Mouse (Mus musculus): Measurements from ENCODE around the gene Zfp652. TPM values are rescaled to one million over a fixed set of nuclear protein-coding genes. Genes with fewer than 3 reads are reported as not detected.
A peak's percentile ranks its signal among the peaks of the same experiment; 100 is the strongest.

Zfp652 gene
- polyA plus RNA-seq, 1 experiment from 2014 or later = 7.3 TPM

DNA sequence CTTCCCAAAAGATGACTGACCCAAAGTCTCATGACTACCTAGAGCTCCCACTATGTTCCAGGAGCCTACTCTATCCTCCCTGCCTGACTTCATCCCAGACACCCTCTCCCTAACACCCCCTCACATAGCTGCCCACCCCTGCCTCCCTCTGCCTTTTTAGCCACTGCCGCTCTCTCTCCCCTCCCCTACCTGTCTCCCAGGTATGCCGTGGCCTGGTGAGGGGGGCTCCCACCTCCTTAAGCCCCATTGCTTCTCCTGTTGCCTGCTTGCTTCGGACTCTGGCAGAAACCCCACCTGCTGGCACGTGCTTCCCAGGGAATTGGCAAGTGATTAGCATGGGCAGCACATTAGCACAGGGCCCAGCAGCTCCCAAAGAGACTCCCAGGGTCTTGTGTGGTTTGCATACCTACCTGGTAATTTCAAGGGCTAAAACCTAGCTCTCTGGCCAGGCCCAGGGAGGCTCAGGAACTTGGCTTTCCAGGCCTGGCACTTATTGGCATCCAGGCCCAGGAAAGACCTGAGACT, 117.1 kb downstream of the Zfp652 start:
- Histone ChIP-seq H3K4me3 (ENCODE audit: low read depth, low read length) (peak overlapping the region; percentile 41; the same call in 1 of the 2 replicates), H3K9me3 (replicated peaks; ENCODE audit: control insufficient read depth, low read length) (no peaks in the 10 kb centered on the region), H3K9ac (ENCODE audit: low read depth, low read length) (no peak overlapping the region), H3K27me3 (ENCODE audit: control insufficient read depth, insufficient read depth, low read length) (peaks cover 68% of the 10 kb centered on the region), H3K27ac (ENCODE audit: low read depth, low read length) (no peak overlapping the region), H3K4me1 (ENCODE audit: control insufficient read depth, insufficient read depth, low read length) (peaks cover 43% of the 10 kb centered on the region), H3K36me3 (ENCODE audit: control insufficient read depth, insufficient read depth, low read length) (no peaks in the 10 kb centered on the region; the same call in 1 of the 2 replicates), H3K4me2 (no peak overlapping the region)
- no peak for ATAC-seq (replicated peaks; ENCODE audit: insufficient number of reproducible peaks, low FRiP score, low TSS enrichment)
- WGBS (ENCODE audit: insufficient replicate concordance) = 33% methylated on average over 4 of the region's 4 CpGs

DNA sequence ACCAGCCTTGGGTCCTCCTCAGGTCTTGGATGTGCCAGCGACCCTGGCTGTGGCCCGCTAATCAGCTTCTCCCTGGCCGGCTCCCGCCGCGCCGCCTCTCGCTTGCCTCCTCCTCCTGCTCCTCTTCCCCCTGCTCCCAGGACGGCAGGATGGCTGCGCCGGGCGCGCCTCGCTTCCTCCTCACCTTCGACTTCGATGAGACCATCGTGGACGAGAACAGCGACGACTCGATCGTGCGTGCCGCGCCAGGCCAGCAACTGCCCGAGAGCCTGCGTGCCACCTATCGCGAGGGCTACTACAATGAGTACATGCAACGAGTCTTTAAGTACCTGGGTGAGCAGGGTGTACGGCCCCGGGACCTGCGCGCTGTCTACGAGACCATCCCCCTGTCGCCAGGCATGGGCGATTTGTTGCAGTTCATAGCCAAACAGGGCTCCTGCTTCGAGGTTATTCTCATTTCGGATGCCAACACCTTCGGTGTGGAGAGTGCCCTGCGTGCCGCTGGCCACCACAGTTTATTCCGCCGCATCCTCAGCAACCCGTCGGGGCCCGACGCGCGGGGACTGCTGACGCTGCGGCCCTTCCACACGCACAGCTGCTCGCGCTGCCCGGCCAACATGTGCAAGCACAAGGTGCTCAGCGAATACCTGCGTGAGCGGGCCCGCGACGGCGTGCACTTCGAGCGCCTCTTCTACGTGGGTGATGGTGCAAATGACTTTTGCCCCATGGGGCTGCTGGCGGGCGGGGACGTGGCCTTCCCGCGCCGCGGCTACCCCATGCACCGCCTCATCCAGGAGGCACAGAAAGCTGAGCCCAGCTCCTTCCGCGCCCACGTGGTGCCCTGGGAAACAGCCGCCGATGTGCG, 118.2 kb downstream of the Zfp652 start:
- Histone ChIP-seq H3K27ac (ENCODE audit: low read depth, low read length) (no peak overlapping the region), H3K4me2 (peak overlapping the region; percentile 56), H3K27me3 (ENCODE audit: control insufficient read depth, insufficient read depth, low read length) (peaks cover 65% of the 10 kb centered on the region), H3K4me3 (ENCODE audit: low read depth, low read length) (peak overlapping the region; percentile 41), H3K9ac (ENCODE audit: low read depth, low read length) (peak overlapping the region; percentile 30; the same call in 1 of the 2 replicates), H3K9me3 (replicated peaks; ENCODE audit: control insufficient read depth, low read length) (no peaks in the 10 kb centered on the region), H3K4me1 (ENCODE audit: control insufficient read depth, insufficient read depth, low read length) (peaks cover 46% of the 10 kb centered on the region), H3K36me3 (ENCODE audit: control insufficient read depth, insufficient read depth, low read length) (no peaks in the 10 kb centered on the region; the same call in 1 of the 2 replicates)
- WGBS (ENCODE audit: insufficient replicate concordance) = 5% methylated on average over 79 of the region's 80 CpGs
- no peak for ATAC-seq (replicated peaks; ENCODE audit: insufficient number of reproducible peaks, low FRiP score, low TSS enrichment)

DNA sequence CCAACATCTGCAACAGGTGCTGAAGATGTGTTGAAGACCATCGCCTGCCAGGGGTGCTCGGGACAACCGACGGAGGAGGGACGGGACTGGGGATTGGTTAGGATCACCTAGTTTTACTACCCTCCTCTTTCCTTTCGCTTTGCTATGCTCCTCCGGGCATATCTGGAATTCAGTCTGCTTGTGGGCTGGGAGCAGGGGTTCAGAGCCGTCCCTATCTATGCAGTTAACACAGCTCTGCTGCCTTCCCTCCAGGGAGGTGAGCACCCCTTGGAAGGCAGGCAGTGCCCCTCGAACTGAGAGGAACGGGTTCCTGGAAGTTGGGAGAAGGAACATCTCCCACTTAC, 118.8 kb downstream of the Zfp652 start:
- Histone ChIP-seq H3K9ac (ENCODE audit: low read depth, low read length) (0 out of 2 replicates have a peak overlapping the region, but pooled peaks have one; percentile 30), H3K27me3 (ENCODE audit: control insufficient read depth, insufficient read depth, low read length) (peaks cover 65% of the 10 kb centered on the region), H3K4me2 (peak overlapping the region; percentile 56), H3K4me1 (ENCODE audit: control insufficient read depth, insufficient read depth, low read length) (peaks cover 52% of the 10 kb centered on the region), H3K9me3 (replicated peaks; ENCODE audit: control insufficient read depth, low read length) (no peaks in the 10 kb centered on the region), H3K4me3 (ENCODE audit: low read depth, low read length) (peak overlapping the region; percentile 41), H3K27ac (ENCODE audit: low read depth, low read length) (no peak overlapping the region), H3K36me3 (ENCODE audit: control insufficient read depth, insufficient read depth, low read length) (no peaks in the 10 kb centered on the region; the same call in 1 of the 2 replicates)
- 7% methylated on average over 10 of the region's 10 CpGs for WGBS (ENCODE audit: insufficient replicate concordance)
- ATAC-seq (replicated peaks; ENCODE audit: insufficient number of reproducible peaks, low FRiP score, low TSS enrichment) = no peak

DNA sequence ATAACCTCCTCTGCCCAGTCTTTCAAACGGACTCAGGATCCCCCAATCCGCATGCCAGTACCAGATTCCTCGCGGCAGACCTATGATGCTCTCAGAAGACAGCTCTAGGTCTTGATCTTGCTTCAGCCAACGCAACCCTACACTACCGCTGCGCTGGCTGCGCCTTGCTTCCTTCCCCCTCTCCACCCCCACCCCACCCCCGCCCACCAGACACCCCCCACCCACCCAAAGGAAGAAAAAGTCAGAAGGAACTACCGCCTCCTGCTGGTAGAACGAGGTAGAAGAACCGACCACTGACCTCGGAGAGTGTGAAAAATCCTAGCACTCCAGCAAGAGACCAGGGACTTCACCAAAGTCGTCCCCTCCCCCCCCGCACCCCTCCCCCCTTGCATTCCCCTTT, 119.2 kb downstream of the Zfp652 start:
- Histone ChIP-seq H3K4me2 (peak overlapping the region; percentile 56), H3K4me3 (ENCODE audit: low read depth, low read length) (peak overlapping the region; percentile 41; the same call in 1 of the 2 replicates), H3K27ac (ENCODE audit: low read depth, low read length) (no peak overlapping the region), H3K36me3 (ENCODE audit: control insufficient read depth, insufficient read depth, low read length) (no peaks in the 10 kb centered on the region; the same call in 1 of the 2 replicates), H3K4me1 (ENCODE audit: control insufficient read depth, insufficient read depth, low read length) (peaks cover 56% of the 10 kb centered on the region), H3K9ac (ENCODE audit: low read depth, low read length) (no peak overlapping the region), H3K27me3 (ENCODE audit: control insufficient read depth, insufficient read depth, low read length) (peaks cover 65% of the 10 kb centered on the region), H3K9me3 (replicated peaks; ENCODE audit: control insufficient read depth, low read length) (no peaks in the 10 kb centered on the region)
- WGBS (ENCODE audit: insufficient replicate concordance) = 6% methylated on average over 15 of the region's 15 CpGs
- no peak for ATAC-seq (replicated peaks; ENCODE audit: insufficient number of reproducible peaks, low FRiP score, low TSS enrichment)

DNA sequence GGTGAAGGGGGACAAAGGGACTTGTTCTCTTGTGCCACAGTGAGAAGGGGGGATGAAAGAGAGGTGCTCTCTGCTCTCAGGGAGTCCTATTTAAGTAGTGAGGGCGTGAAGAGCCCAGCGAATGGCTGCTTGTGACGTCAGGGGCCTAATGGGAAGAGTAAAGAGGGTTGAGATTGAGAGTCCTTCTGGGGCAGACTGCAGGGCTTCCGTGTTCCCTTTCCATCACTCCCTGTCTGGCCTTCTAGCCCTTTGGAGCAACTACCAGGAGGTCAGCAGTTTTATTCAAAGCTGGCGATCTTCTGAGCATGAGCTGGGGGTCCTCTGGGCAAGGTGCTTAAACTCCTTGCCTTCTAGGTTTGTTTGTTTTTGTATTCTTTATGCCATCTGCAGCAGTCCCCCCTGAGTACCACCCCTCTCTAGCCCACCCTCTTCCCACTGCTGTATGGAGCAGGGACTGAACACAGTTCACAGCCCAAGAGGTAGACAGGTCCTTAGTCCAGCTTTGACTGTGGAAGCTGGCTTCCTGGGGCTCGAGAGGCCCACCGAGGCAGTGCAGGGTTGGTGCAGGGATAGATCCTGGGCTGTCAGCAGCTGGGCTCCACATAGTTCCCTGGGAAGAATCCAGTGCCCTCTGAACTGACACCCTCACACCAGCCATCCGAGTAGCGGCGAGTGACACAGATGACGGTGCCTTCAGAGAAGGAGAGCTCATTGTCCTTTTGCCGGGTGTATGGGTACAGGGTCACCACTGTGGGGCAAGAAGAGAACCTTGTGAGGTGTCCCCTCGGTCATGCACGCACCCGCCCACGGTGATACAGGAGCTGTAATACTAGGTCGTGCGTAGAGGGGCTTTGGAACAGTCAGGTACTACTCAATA, 119.9 kb downstream of the Zfp652 start:
- Histone ChIP-seq H3K4me1 (ENCODE audit: control insufficient read depth, insufficient read depth, low read length) (peaks cover 64% of the 10 kb centered on the region), H3K9ac (ENCODE audit: low read depth, low read length) (no peak overlapping the region), H3K27ac (ENCODE audit: low read depth, low read length) (no peak overlapping the region), H3K27me3 (ENCODE audit: control insufficient read depth, insufficient read depth, low read length) (peaks cover 65% of the 10 kb centered on the region), H3K4me2 (no peak overlapping the region), H3K9me3 (replicated peaks; ENCODE audit: control insufficient read depth, low read length) (no peaks in the 10 kb centered on the region), H3K36me3 (ENCODE audit: control insufficient read depth, insufficient read depth, low read length) (no peaks in the 10 kb centered on the region; the same call in 1 of the 2 replicates), H3K4me3 (ENCODE audit: low read depth, low read length) (no peak overlapping the region)
- ATAC-seq (replicated peaks; ENCODE audit: insufficient number of reproducible peaks, low FRiP score, low TSS enrichment) = no peak
- WGBS (ENCODE audit: insufficient replicate concordance) = 40% methylated on average over 18 of the region's 18 CpGs

DNA sequence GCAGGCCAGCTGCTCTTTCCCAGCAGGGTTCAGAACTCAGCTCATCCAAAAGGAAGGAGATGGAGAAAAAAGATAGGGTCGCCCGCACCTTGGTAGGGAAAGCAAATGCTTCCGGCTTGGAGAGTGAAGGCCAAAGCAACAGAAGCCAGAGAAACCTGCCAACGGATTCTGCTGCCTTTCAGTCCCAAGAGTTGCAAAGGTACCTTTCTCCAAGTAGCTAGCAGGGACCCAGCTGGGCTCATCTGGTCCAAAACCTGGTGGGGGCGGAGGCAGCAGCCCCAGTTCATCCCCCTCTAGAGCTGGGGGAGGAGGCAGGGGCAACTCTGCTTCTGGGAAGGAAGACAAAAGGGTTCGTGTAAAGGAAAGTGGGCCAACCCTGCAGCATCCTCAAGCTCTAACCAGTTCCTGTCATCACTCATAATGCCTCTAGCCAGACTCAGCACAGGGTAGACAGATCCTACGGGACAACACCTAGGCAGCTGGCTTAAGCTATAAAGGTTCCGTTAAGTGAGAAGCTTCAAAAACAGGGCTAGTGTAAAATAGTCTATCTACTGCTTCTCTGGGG, 120.6 kb downstream of the Zfp652 start:
- H3K9ac ChIP-seq (ENCODE audit: low read depth, low read length) = no peak overlapping the region
- peaks cover 66% of the 10 kb centered on the region for H3K4me1 ChIP-seq (ENCODE audit: control insufficient read depth, insufficient read depth, low read length)
- no peak overlapping the region for H3K4me3 ChIP-seq (ENCODE audit: low read depth, low read length)
- peaks cover 61% of the 10 kb centered on the region for H3K27me3 ChIP-seq (ENCODE audit: control insufficient read depth, insufficient read depth, low read length)
- no peaks in the 10 kb centered on the region; the same call in 1 of the 2 replicates for H3K36me3 ChIP-seq (ENCODE audit: control insufficient read depth, insufficient read depth, low read length)
- no peak overlapping the region for H3K4me2 ChIP-seq
- H3K9me3 ChIP-seq (replicated peaks; ENCODE audit: control insufficient read depth, low read length) = no peaks in the 10 kb centered on the region
- no peak overlapping the region for H3K27ac ChIP-seq (ENCODE audit: low read depth, low read length)
- no peak for ATAC-seq (replicated peaks; ENCODE audit: insufficient number of reproducible peaks, low FRiP score, low TSS enrichment)
- WGBS (ENCODE audit: insufficient replicate concordance) = 27% methylated on average over 8 of the region's 8 CpGs

DNA sequence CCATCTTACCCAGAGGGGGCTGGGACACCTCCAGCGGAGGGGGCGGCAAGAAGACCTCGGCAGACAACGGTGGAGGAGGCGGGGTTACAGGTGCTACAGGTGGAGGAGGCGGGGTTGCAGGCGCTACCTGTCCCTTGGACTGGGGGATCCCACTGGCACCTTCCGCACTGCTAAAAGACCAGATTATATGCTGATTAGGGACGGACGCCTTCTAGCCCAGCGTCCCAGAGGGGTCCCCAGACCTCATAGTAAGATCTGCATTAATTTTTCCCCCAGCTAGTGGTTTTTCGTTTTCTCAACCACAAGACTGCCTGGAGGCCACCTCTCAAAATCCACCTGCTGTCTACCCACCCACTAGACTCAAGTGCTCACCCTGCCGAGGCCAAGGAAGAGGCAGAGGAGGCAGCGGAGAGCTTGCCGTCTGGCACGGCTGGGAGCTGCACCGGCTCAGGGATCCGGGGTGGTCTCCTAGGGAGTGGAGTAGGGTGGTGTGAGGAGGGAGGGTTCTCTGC, 121.2 kb downstream of the Zfp652 start:
- H3K9me3 ChIP-seq (replicated peaks; ENCODE audit: control insufficient read depth, low read length) = no peaks in the 10 kb centered on the region
- H3K4me2 ChIP-seq = peak overlapping the region; percentile 44
- 9% methylated on average over 18 of the region's 18 CpGs for WGBS (ENCODE audit: insufficient replicate concordance)
- no peak overlapping the region for H3K9ac ChIP-seq (ENCODE audit: low read depth, low read length)
- peaks cover 66% of the 10 kb centered on the region for H3K4me1 ChIP-seq (ENCODE audit: control insufficient read depth, insufficient read depth, low read length)
- H3K27ac ChIP-seq (ENCODE audit: low read depth, low read length) = peak overlapping the region; percentile 25; the same call in 1 of the 2 replicates
- H3K36me3 ChIP-seq (ENCODE audit: control insufficient read depth, insufficient read depth, low read length) = no peaks in the 10 kb centered on the region; the same call in 1 of the 2 replicates
- H3K27me3 ChIP-seq (ENCODE audit: control insufficient read depth, insufficient read depth, low read length) = peaks cover 57% of the 10 kb centered on the region
- 0 out of 2 replicates have a peak, but pooled peaks have one; percentile 6 for ATAC-seq (replicated peaks; ENCODE audit: insufficient number of reproducible peaks, low FRiP score, low TSS enrichment)
- H3K4me3 ChIP-seq (ENCODE audit: low read depth, low read length) = peak overlapping the region; percentile 6; the same call in 1 of the 2 replicates

Measured in heart, embryonic 11.5 days (tissue).